Mouse (Mus musculus) right cerebral cortex, postnatal 10 days (tissue): Measurements from ENCODE around the gene Casz1.
A peak's percentile ranks its signal among the peaks of the same experiment; 100 is the strongest.

Experiments used
- DNase-seq, 2 experiments: peaks; one replicate each; pipeline ENCODE4 v3.0.0; 2021; ENCODE audit warnings: low spot score in 2 of 2

Gene Casz1

GRCm38 (mm10) chr4:148902919-148903727 lies 98.9 kb downstream of the Casz1 start:
- DNase-seq, result no peak

DNA sequence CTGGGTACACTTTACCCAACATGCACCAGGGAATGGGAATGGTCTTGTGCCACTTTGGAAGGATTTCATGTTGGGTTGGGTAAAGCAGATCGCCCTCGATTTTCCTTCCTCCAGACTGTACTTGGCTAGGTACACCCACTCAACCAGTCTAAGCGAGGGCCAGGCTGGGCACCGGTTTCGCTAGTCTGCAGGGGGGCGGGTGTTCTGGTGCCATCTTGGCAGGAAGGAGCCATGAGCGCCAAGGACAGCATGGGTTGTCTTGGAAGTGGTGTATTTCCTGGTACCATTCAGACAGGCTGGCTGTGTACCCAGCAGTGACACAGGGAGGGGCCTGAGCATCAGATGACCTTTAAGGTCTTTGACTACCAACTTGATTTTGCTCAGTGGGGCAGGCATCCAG lies 101.1 kb downstream of the Casz1 start:
- no peak for DNase-seq

GRCm38 (mm10) chr4:148906806-148907205 lies 102.6 kb downstream of the Casz1 start:
- DNase-seq, result no peak

DNA sequence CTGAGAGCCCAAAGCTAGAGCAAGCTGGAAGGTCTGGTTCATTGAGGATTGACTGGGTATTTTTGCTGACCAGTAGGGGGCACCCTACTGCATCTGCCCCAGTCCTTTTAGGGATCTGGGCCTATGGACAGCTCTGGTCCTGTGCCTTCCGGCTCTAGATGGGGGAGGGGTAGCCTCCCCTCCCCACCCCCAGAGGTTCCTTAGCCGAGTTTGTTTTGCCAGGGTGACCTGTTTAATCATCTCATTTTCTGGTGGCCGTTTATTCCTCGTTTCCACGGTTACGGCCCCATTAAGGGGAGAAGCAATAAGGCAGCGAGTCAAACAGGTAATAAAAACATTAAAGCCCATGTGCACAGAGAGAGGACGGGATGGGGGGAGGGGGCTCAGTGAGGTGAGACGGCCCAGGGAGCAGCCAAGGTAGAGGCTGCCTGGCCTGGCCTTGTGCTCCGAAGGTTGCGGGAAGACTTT lies 104.0 kb downstream of the Casz1 start:
- no peak for DNase-seq

GRCm38 (mm10) chr4:148908760-148909510 lies 104.7 kb downstream of the Casz1 start:
- peak; percentile 45 to 46 for DNase-seq

GRCm38 (mm10) chr4:148909566-148909965 lies 105.3 kb downstream of the Casz1 start:
- DNase-seq, result no peak

- DNase-seq, result no peak
Measured at GRCm38 (mm10) chr4:148912134-148912533, 107.9 kb downstream of the Casz1 start.

GRCm38 (mm10) chr4:148912826-148913590 lies 108.8 kb downstream of the Casz1 start:
- no peak for DNase-seq

DNA sequence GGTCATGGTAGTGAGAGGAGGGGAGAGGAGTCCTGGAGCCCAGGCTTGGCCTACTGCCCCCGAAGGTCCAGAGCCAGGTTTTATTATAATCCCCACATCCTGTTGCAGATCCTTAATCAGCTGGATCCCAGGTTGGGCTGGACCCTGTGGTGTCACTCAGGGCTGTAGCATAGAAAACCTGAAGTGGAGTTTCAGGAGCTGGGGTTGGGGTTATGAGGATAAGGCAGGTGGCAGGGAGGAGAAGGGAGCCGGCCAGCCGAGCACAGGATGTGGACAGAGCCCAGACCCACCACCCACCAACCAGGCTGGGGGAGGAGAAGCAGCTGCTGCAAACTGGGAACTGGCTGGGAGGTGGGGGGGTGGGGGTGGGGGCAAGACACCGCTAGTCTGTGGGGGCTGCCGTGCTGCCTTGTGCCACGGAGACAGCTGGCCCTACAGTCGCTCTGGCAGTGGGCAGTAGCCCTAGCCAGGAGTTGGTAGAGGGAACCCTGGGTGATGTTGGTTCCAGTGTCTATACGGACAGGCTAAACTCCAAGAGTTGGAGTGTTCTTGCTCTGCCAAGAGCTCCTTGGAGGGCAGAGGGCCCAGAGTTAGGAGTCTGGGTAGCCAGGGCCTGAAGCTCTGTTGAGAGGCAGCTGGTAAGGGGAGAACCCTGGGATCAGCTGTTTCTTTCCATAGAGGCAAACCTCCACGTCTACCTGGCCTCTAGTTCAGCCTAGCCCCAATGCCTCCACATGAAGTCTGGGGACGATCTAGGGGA lies 110.8 kb downstream of the Casz1 start:
- peak; percentile 38 to 48 for DNase-seq

DNA sequence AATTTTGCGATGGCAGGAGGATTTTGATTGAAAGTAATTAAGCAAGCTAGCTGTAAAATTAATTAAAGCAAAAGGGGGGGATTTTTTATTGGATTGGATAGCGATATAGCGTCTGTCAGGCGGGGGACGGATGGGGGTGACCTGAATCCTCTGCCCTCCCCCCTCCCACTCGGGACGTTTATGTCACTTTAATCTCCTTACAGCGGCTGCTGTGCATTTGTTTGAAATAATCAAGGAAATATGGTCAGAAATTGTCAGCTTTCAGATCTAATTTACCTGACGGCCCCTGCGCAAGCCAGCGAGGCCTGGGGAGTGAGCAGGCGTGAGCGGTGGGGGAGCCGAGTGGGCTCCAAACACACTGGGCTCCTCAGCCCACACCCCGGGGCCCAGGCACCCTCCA lies 111.6 kb downstream of the Casz1 start:
- no peak for DNase-seq

- DNase-seq, result no peak
Measured at GRCm38 (mm10) chr4:148918707-148919447, 114.6 kb downstream of the Casz1 start.

DNA sequence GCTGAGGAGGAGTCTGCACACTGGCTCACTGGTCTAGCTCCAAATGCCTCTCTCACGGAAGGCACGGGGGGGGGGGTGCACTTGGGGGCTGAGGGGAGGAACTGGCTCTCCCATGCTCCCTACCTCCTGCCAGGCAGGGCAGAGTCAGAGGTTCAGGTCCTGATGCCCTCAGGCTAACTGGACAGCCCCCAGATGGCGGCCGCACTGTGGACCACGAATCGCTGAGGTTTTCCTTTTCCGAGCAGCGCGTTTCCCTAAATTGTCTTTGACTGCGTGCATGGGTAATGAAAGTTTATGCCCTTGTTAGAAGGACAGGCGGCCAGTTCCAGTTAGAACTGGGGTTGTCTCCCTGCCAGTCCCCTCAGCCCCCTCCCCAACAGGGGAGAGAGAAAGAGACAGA lies 116.4 kb downstream of the Casz1 start:
- DNase-seq, result no peak

DNA sequence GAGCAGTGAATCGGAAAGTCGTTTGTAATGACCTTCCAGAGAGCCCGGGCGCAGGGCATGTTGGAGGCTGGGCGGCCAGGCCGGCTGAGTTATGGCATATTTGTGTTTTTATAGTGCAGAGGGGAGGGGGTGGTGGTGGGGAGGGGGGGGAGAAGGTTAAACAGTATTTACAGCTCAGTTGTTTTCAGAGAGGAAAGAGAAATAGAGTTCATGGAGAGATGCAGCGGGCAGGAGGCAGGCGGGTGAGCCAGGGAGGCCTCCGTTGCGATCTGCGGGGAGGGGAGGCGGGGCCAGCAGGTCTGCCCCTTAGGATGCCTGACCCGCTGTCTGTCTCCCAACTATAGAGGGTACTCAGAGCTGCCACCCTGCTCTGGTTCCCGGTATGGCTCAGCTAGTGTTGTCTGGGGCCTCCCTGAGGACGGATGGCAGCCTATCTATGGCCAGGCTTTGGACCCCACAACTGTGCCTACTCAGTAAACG lies 118.0 kb downstream of the Casz1 start:
- no peak for DNase-seq

DNA sequence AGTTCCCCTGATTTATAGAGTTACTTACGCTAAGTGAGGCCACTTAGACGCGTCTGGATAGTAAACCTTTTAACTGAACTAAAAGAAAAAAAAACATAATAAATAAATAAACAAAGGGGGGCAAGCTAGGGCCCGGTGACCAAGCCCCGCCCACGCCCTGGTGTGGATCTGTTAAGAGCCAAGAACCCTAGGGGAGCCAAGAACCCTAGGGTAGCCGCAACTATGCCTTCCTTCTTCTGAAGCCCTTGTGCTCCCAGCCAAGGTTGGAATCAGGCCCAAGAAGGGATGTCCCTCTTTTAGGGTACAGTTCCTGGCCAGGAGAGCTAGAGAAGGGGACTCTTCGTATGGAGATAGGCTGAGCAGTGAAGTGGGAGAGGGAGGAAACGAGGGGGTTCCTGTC lies 119.2 kb downstream of the Casz1 start:
- no peak for DNase-seq

- DNase-seq, result no peak
Measured at GRCm38 (mm10) chr4:148923976-148924375, 119.7 kb downstream of the Casz1 start.

GRCm38 (mm10) chr4:148925589-148926359 lies 121.5 kb downstream of the Casz1 start:
- no peak for DNase-seq

- DNase-seq, result no peak
Measured at GRCm38 (mm10) chr4:148926459-148926858, 122.2 kb downstream of the Casz1 start.

- DNase-seq, result no peak
Measured at GRCm38 (mm10) chr4:148928316-148928715, 124.1 kb downstream of the Casz1 start.

DNA sequence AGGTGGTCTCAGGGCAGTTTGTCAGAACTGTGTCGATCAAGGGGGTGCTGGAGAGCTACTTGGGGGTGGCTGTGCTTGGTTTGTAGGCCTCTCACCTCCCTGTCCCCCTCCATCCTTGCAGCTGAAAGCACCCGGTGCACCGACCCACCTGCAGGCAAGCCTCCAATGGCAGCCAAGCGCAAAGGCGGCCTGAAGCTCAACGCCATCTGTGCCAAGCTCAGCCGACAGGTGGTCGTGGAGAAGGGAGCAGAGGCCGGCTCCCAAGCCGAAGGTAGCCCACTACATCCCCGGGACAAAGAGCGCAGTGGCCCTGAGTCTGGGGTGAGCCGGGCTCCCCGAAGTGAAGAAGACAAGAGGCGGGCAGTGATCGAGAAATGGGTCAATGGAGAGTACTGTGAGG lies 124.6 kb downstream of the Casz1 start:
- DNase-seq, result no peak

- DNase-seq, result no peak
Measured at GRCm38 (mm10) chr4:148930721-148931229, 126.5 kb downstream of the Casz1 start.
